Mouse (Mus musculus) layer of hippocampus, adult 6 months (tissue): Measurements from ENCODE around the gene Dtwd1. TPM values are rescaled to one million over a fixed set of nuclear protein-coding genes. Genes with fewer than 3 reads are reported as not detected.

Source experiments
- long read RNA-seq, 2 experiments: library from polyadenylated mRNA; unstranded; transcript quantifications; one replicate each; pipeline ENCODE4 v2.0.0; 2019 to 2020
- polyA plus RNA-seq: library from polyadenylated mRNA; unstranded; fragments of <200 nt; fragmentation: Nextera tagmentation; gene quantifications from 2 replicates; pipeline ENCODE4 v1.2.3, GENCODE M21; 2021

Dtwd1 gene
- polyA plus RNA-seq, result 26.4 and 30.5 TPM in 2 replicates
- long read RNA-seq, experiment 1, transcript Dtwd1-202 (5 exons, 1,342 nt), result major isoform, 22 of 36 reads
- long read RNA-seq, experiment 1, partial matches to known transcripts, result 1 of 36 reads
- long read RNA-seq, experiment 1, other reads (novel, unspliced or antisense), result 11 of 36 reads
- long read RNA-seq, experiment 2, transcript Dtwd1-202 (5 exons, 1,342 nt), result major isoform, 53 of 70 reads
- long read RNA-seq, experiment 2, partial matches to known transcripts, result 1 of 70 reads
- long read RNA-seq, experiment 2, other reads (novel, unspliced or antisense), result 14 of 70 reads

GRCm38 (mm10) chr2:126151855-126152571, at the start of gene Dtwd1, which contains the start of gene Fam227b:
Dtwd1 (plus strand) TSS chr2:126152141.
Fam227b (minus strand) TSS chr2:126152004.

DNA sequence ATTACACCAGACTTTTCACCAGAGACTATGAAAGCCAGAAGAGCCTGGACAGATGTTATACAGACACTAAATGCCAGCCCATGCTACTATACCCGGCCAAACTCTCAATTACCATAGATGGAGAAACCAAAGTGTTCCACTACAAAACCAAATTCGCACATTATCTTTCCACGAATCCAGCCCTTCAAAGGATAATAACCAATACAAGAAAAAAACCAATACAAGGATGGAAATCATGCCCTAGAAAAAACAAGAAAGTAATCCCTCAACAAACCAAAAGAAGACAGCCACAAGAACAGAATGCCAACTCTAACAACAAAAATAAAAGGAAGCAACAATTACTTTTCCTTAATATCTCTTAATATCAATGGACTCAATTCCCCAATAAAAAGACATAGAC, 62.9 kb downstream of the Dtwd1 start, which contains the start of gene Gm17555:
Gene Gm17555, plus strand, starts transcription at position 301 of the 400 bp plus-strand sequence.

Other genes with a start within 250 kb of the Dtwd1 start
- 0.25 and 0.50 TPM in 2 replicates for gene Fgf7, start 117.5 kb upstream of the Dtwd1 start, polyA plus RNA-seq
- 0.08 TPM in 1 of 2 replicates, not detected in the other for gene Fam227b, start 137 bp upstream of the Dtwd1 start, polyA plus RNA-seq
- gene Gm17555, start 63.0 kb downstream of the Dtwd1 start, polyA plus RNA-seq, result not detected in 2 replicates